ENCODE assay signal across 8 mouse cellular contexts in the genomic region with DNA sequence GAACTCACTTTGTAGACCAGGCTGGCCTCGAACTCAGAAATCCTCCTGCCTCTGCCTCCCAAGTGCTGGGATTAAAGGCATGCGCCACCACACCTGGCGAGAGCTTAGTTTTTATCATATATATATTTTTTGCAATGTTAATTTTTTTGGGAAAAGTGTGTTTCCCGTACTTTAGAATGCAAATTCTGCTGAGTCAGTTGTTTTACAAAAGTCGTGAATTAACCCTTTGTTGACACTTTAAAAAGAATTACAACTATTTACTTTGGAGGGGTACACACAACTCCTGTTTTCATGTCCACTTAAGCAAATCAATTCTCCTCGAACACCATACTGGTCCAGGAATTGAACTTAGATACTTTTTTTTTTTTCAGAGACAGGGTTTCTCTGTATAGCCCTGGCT. TPM values are rescaled to one million over a fixed set of nuclear protein-coding genes. Genes with fewer than 3 reads are reported as not detected.
DNase-seq lines count a peak whose midpoint lies in the region; ATAC-seq and TF ChIP-seq lines count a peak whose summit lies in the region.

No protein-coding gene starts in this region.

- peaks cover 31% of the 10 kb centered on the region for H3K36me3 ChIP-seq in heart, embryonic 10.5 days
- H3K36me3 ChIP-seq in CH12.LX (replicated peaks in 1 of 2; ENCODE audit: control insufficient read depth in 1 of 2, insufficient read depth in 1 of 2, low read length in 1 of 2) = peaks cover 14 to 34% of the 10 kb centered on the region in 2 experiments
- H3K36me3 ChIP-seq in forebrain, postnatal 0 days (ENCODE audit: insufficient read depth) = peaks cover 13% of the 10 kb centered on the region
- H3K36me3 ChIP-seq in liver, embryonic 16.5 days (ENCODE audit: control insufficient read depth, insufficient read depth) = no peaks in the 10 kb centered on the region

- no peak for TF ChIP-seq CTCF in CH12.LX (conservative IDR thresholded peaks at IDR 0.05 in 1 of 2, IDR thresholded peaks at IDR 0.05 in 1 of 2; ENCODE audit: low read depth in 2 of 2, low read length in 2 of 2)
- TF ChIP-seq CTCF in forebrain, postnatal 0 days (IDR thresholded peaks at IDR 0.05; ENCODE audit: low read depth) = no peak

- DNase-seq in heart, embryonic 10.5 days (ENCODE audit: low spot score) = no peak
- DNase-seq in heart, adult 8-10 months (ENCODE audit: low spot score) = no peak
- no peak for DNase-seq in CH12.LX (ENCODE audit: extremely low read depth)
- DNase-seq in forebrain, postnatal 0 days = no peak
- no peak for DNase-seq in cerebellum, postnatal 14 days
- DNase-seq in gastrocnemius, postnatal 4 days (ENCODE audit: low spot score in 2 of 2) = no peak
- DNase-seq in right cerebral cortex, postnatal 25 days = no peak

- peak overlapping the region; percentile 96 for H3K9ac ChIP-seq in CH12.LX (ENCODE audit: insufficient read depth, low read depth)
- H3K9ac ChIP-seq in forebrain, postnatal 0 days = peak overlapping the region; percentile 93
- H3K9ac ChIP-seq in liver, embryonic 16.5 days (ENCODE audit: low read depth, low read length) = peak overlapping the region; percentile 87; the same call in 1 of the 2 replicates

- no peak overlapping the region for H3K27ac ChIP-seq in heart, embryonic 10.5 days
- no peak overlapping the region for H3K27ac ChIP-seq in CH12.LX (ENCODE audit: insufficient read depth, low read depth)
- H3K27ac ChIP-seq in forebrain, postnatal 0 days (ENCODE audit: low read depth, low read length) = no peak overlapping the region
- H3K27ac ChIP-seq in liver, embryonic 16.5 days (ENCODE audit: low read length) = no peak overlapping the region

- peak overlapping the region; percentile 94 for H3K4me2 ChIP-seq in CH12.LX (ENCODE audit: insufficient read depth, low read depth, poor library complexity, severe bottlenecking)
- H3K4me2 ChIP-seq in forebrain, postnatal 0 days (ENCODE audit: low read depth) = peak overlapping the region; percentile 61
- H3K4me2 ChIP-seq in liver, embryonic 16.5 days (ENCODE audit: low read depth, low read length) = peak overlapping the region; percentile 99

- TF ChIP-seq EP300 in CH12.LX (IDR thresholded peaks at IDR 0.05; ENCODE audit: low read length) = no peak

- no peak for TF ChIP-seq POLR2A in CH12.LX (IDR thresholded peaks at IDR 0.05; ENCODE audit: low read depth, low read length)

- H3K4me3 ChIP-seq in heart, embryonic 10.5 days = peak overlapping the region; percentile 98
- peak overlapping the region; percentile 90 to 96 (median 96) for H3K4me3 ChIP-seq in CH12.LX (replicated peaks in 1 of 3; ENCODE audit: low read depth in 2 of 3, low read length in 2 of 3, poor library complexity in 1 of 3)
- H3K4me3 ChIP-seq in forebrain, postnatal 0 days (ENCODE audit: low read depth, low read length) = peak overlapping the region; percentile 96
- H3K4me3 ChIP-seq in liver, embryonic 16.5 days (ENCODE audit: low read depth, low read length) = peak overlapping the region; percentile 83

- dilution Hi-C loops in CH12.LX (cut with MboI; ENCODE audit: extremely low pct_ligation_motif_present, extremely low pct_unique_long_range_greater_than_20kb, low sequenced_read_pairs) = no loop called here

- in situ Hi-C loops in CH12.LX (cut with MboI; ENCODE audit: low pct_ligation_motif_present, low pct_unique_long_range_greater_than_20kb, low sequenced_read_pairs) = no loop called here

- H3K4me1 ChIP-seq in heart, embryonic 10.5 days = peaks cover 13% of the 10 kb centered on the region
- H3K4me1 ChIP-seq in CH12.LX (ENCODE audit: control insufficient read depth in 1 of 2, insufficient read depth in 2 of 2) = peaks cover 5 to 36% of the 10 kb centered on the region in 2 experiments; a peak in 3 of 4 replicates
- peaks cover 4% of the 10 kb centered on the region; the same call in 1 of the 2 replicates for H3K4me1 ChIP-seq in forebrain, postnatal 0 days (ENCODE audit: insufficient read depth)
- H3K4me1 ChIP-seq in liver, embryonic 16.5 days (ENCODE audit: control insufficient read depth, low read depth, low read length) = peaks cover 26% of the 10 kb centered on the region

- WGBS in heart, embryonic 10.5 days = 58% methylated on average over 6 of the region's 6 CpGs
- WGBS in forebrain, postnatal 0 days = 63% methylated on average over 6 of the region's 6 CpGs
- 29% methylated on average over 6 of the region's 6 CpGs for WGBS in liver, embryonic 16.5 days (ENCODE audit: insufficient replicate concordance)

- no peaks in the 10 kb centered on the region for H3K9me3 ChIP-seq in heart, embryonic 10.5 days
- no peaks in the 10 kb centered on the region for H3K9me3 ChIP-seq in CH12.LX (replicated peaks; ENCODE audit: low read length)
- no peaks in the 10 kb centered on the region for H3K9me3 ChIP-seq in forebrain, postnatal 0 days (ENCODE audit: low read length)
- no peaks in the 10 kb centered on the region for H3K9me3 ChIP-seq in liver, embryonic 16.5 days (replicated peaks; ENCODE audit: control insufficient read depth, low read length)

- H3K27me3 ChIP-seq in heart, embryonic 10.5 days (ENCODE audit: insufficient read depth, poor library complexity, severe bottlenecking) = no peaks in the 10 kb centered on the region
- no peaks in the 10 kb centered on the region for H3K27me3 ChIP-seq in CH12.LX (replicated peaks)
- H3K27me3 ChIP-seq in forebrain, postnatal 0 days (ENCODE audit: insufficient read depth, low read length) = no peaks in the 10 kb centered on the region
- no peaks in the 10 kb centered on the region for H3K27me3 ChIP-seq in liver, embryonic 16.5 days (ENCODE audit: control insufficient read depth, insufficient read depth, low read depth, low read length)

- ATAC-seq in forebrain, postnatal 0 days = no peak
- ATAC-seq in liver, embryonic 16.5 days (ENCODE audit: low read depth) = no peak

- peaks cover 58% of the 10 kb centered on the region for H3K79me2 ChIP-seq in CH12.LX (replicated peaks; ENCODE audit: control insufficient read depth, extremely low read depth, insufficient read depth, poor library complexity, severe bottlenecking)

- TF ChIP-seq RAD21 in CH12.LX (IDR thresholded peaks at IDR 0.05; ENCODE audit: low read depth, low read length) = no peak

TF ChIP-seq in CH12.LX, 34 proteins besides CTCF, POLR2A, EP300 and RAD21:
- TF ChIP-seq TBP (conservative IDR thresholded peaks at IDR 0.05; ENCODE audit: low read depth, low read length) (no peak), CHD1 (IDR thresholded peaks at IDR 0.05; ENCODE audit: low read depth, low read length) (no peak), KAT2A (IDR thresholded peaks at IDR 0.05; ENCODE audit: insufficient replicate concordance, low read length) (no peak), CHD2 (IDR thresholded peaks at IDR 0.05; ENCODE audit: low read length) (no peak), ZMIZ1 (IDR thresholded peaks at IDR 0.05; ENCODE audit: low read depth, low read length) (no peak), MAFK (IDR thresholded peaks at IDR 0.05; ENCODE audit: insufficient replicate concordance, low read length) (peak; percentile 99)

RNA-seq across cellular contexts. Expression of gene Dhx30, which starts 15.3 kb away (rescaled TPM):
- 130 and 141 TPM in 2 replicates for polyA plus RNA-seq in heart, embryonic 10.5 days (2016; fragmentation: Nextera tagmentation; extraction: Ambion mirVana)
- 10 to 100 TPM; 56.4 to 62.2 (median 58.2) TPM for total RNA-seq in heart, adult 8-10 months (2022)
- total RNA-seq in CH12.LX (2012; rRNA removed) (129 and 142 TPM in 2 replicates), CH12.LX (2014; rRNA removed) (64.7 and 68.8 TPM in 2 replicates)
- 99.3 and 102 TPM in 2 replicates for polyA plus RNA-seq in CH12.LX (2012; ENCODE audit: insufficient read length, low read depth)
- 132 and 156 TPM in 2 replicates for total RNA-seq in forebrain, postnatal 0 days (2014; rRNA removed)
- 98.6 and 117 TPM in 2 replicates for polyA plus RNA-seq in forebrain, postnatal 0 days (2015; fragmentation: Nextera tagmentation; extraction: Ambion mirVana)
- 31.2 and 32.3 TPM in 2 replicates for polyA plus RNA-seq in liver, embryonic 16.5 days (2015; fragmentation: Nextera tagmentation; extraction: Ambion mirVana)
- 10 to 100 TPM; 58.0 to 69.6 TPM for total RNA-seq in gastrocnemius, postnatal 4 days (2021)

RNA-seq across cellular contexts. Expression of gene Smarcc1, which starts 15.4 kb away (rescaled TPM):
- polyA plus RNA-seq in heart, embryonic 10.5 days (2016; fragmentation: Nextera tagmentation; extraction: Ambion mirVana) = 105 and 119 TPM in 2 replicates
- total RNA-seq in heart, adult 8-10 months (2022) = 10 to 100 TPM; 24.9 to 28.4 (median 26.8) TPM
- 41.3 and 44.2 TPM in 2 replicates for total RNA-seq in CH12.LX (2012; rRNA removed)
- 26.8 and 30.4 TPM in 2 replicates for total RNA-seq in CH12.LX (2014; rRNA removed)
- polyA plus RNA-seq in CH12.LX (2012; ENCODE audit: insufficient read length, low read depth) = 89.9 and 97.0 TPM in 2 replicates
- total RNA-seq in forebrain, postnatal 0 days (2014; rRNA removed) = 36.8 and 43.0 TPM in 2 replicates
- polyA plus RNA-seq in forebrain, postnatal 0 days (2015; fragmentation: Nextera tagmentation; extraction: Ambion mirVana) = 52.0 and 77.1 TPM in 2 replicates
- polyA plus RNA-seq in liver, embryonic 16.5 days (2015; fragmentation: Nextera tagmentation; extraction: Ambion mirVana) = 24.1 and 25.7 TPM in 2 replicates
- 10 to 100 TPM; 63.1 to 72.3 TPM for total RNA-seq in gastrocnemius, postnatal 4 days (2021)
